Mouse (Mus musculus) limb, embryonic 11.5 days (tissue): ENCODE measurements at regions not wholly inside any gene's neighbourhood (a gene's known extent, or its start where the extent isn't known, plus 50 kb on each side); places are given as distances from the start of the nearest gene placed in this dataset.

Experiments
- ATAC-seq: fragments of 200-750 bp; cut with Nextera tagmentation; 2 replicates; pipeline ENCODE4 v1.8.0; 2017; ENCODE audit warnings: low read depth; ENCODE audit not compliant: insufficient number of reproducible peaks, low FRiP score, low TSS enrichment
- DNase-seq: peaks from one replicate; pipeline ENCODE4 v3.0.0-alpha.2; 2015; ENCODE audit warnings: low spot score
- H3K27ac ChIP-seq: fragments of 300-500 bp; sonication (generic); replicated peaks from 2 replicates; pipeline ENCODE4 v1.5.1; 2014; ENCODE audit warnings: low read depth, mild to moderate bottlenecking, low read length
- H3K27me3 ChIP-seq: fragments of 300-500 bp; sonication (generic); 2 replicates; pipeline ENCODE4 v1.6.1; 2014; ENCODE audit warnings: mild to moderate bottlenecking, low read length, mixed read lengths; ENCODE audit not compliant: control insufficient read depth, insufficient read depth
- H3K36me3 ChIP-seq: fragments of 300-500 bp; sonication (generic); 2 replicates; pipeline ENCODE4 v1.6.1; 2014; ENCODE audit warnings: mild to moderate bottlenecking, low read length, moderate library complexity, mixed read lengths; ENCODE audit not compliant: control insufficient read depth, insufficient read depth
- H3K4me1 ChIP-seq: fragments of 300-500 bp; sonication (generic); 2 replicates; pipeline ENCODE4 v1.6.1; 2014; ENCODE audit warnings: low read length, mixed read lengths; ENCODE audit not compliant: control insufficient read depth, insufficient read depth
- H3K4me2 ChIP-seq: fragments of 300-500 bp; sonication (generic); 2 replicates; pipeline ENCODE4 v1.6.1; 2014; ENCODE audit warnings: low read depth, mild to moderate bottlenecking, moderate library complexity; ENCODE audit not compliant: severe bottlenecking
- H3K4me3 ChIP-seq: fragments of 300-500 bp; sonication (generic); 2 replicates; pipeline ENCODE4 v1.5.1; 2014; ENCODE audit warnings: low read depth, low read length
- H3K9ac ChIP-seq: fragments of 300-500 bp; sonication (generic); 2 replicates; pipeline ENCODE4 v1.6.1; 2014; ENCODE audit warnings: mild to moderate bottlenecking, low read length
- H3K9me3 ChIP-seq: fragments of 300-500 bp; sonication (generic); 2 replicates; pipeline ENCODE4 v1.6.1; 2016; ENCODE audit warnings: low read length; ENCODE audit not compliant: control insufficient read depth
- WGBS: fragments of 180-500 bp; shearing (Covaris S2); extraction: QIAGEN DNeasy Blood & Tissue Kit; methylation state at CpG from one replicate; pipeline ENCODE4 v1.1.7; 2014; 5-methylcytosine and 5-hydroxymethylcytosine counted together

GRCm38 (mm10) chr15:61503436-61503835 lies 580.6 kb upstream of the A1bg start:
- H3K4me3 ChIP-seq = no peak overlapping the region
- no peak overlapping the region for H3K9ac ChIP-seq
- H3K9me3 ChIP-seq = no peaks in the 10 kb centered on the region
- no peaks in the 10 kb centered on the region for H3K27me3 ChIP-seq
- H3K36me3 ChIP-seq = no peaks in the 10 kb centered on the region
- WGBS = 90% methylated on average over 7 of the region's 7 CpGs
- H3K27ac ChIP-seq = no peak overlapping the region
- H3K4me1 ChIP-seq = no peaks in the 10 kb centered on the region
- ATAC-seq (no peak), DNase-seq (no peak)
- H3K4me2 ChIP-seq = no peak overlapping the region

GRCm38 (mm10) chr15:61489731-61490130 lies 566.9 kb upstream of the A1bg start:
- H3K36me3 ChIP-seq = no peaks in the 10 kb centered on the region
- no peaks in the 10 kb centered on the region for H3K9me3 ChIP-seq
- no peaks in the 10 kb centered on the region for H3K4me1 ChIP-seq
- 82% methylated on average over 4 of the region's 4 CpGs for WGBS
- H3K4me3 ChIP-seq = no peak overlapping the region
- H3K27me3 ChIP-seq = no peaks in the 10 kb centered on the region
- H3K27ac ChIP-seq = no peak overlapping the region
- H3K9ac ChIP-seq = no peak overlapping the region
- no peak overlapping the region for H3K4me2 ChIP-seq
- DNase-seq (no peak), ATAC-seq (no peak)

- Histone ChIP-seq H3K27ac (no peak overlapping the region), H3K4me2 (no peak overlapping the region), H3K9ac (no peak overlapping the region), H3K36me3 (no peaks in the 10 kb centered on the region), H3K4me3 (no peak overlapping the region), H3K9me3 (no peaks in the 10 kb centered on the region), H3K27me3 (no peaks in the 10 kb centered on the region), H3K4me1 (no peaks in the 10 kb centered on the region)
- no peak for ATAC-seq
- 85% methylated on average over 7 of the region's 7 CpGs for WGBS
- DNase-seq = no peak
These were observed 559.0 kb upstream of the A1bg start for GRCm38 (mm10) chr15:61481861-61482260.

- no peaks in the 10 kb centered on the region for H3K9me3 ChIP-seq
- no peaks in the 10 kb centered on the region for H3K4me1 ChIP-seq
- ATAC-seq (no peak), DNase-seq (no peak)
- H3K36me3 ChIP-seq = no peaks in the 10 kb centered on the region
- WGBS = 60% methylated on average over 1 of the region's 1 CpGs
- no peak overlapping the region for H3K4me3 ChIP-seq
- H3K27me3 ChIP-seq = no peaks in the 10 kb centered on the region
- H3K9ac ChIP-seq = no peak overlapping the region
- no peak overlapping the region for H3K27ac ChIP-seq
- H3K4me2 ChIP-seq = no peak overlapping the region
These were observed 551.1 kb upstream of the A1bg start for GRCm38 (mm10) chr15:61473900-61474299.

- DNase-seq (no peak), ATAC-seq (no peak)
- no peaks in the 10 kb centered on the region for H3K9me3 ChIP-seq
- no peak overlapping the region for H3K9ac ChIP-seq
- H3K27me3 ChIP-seq = no peaks in the 10 kb centered on the region
- H3K4me3 ChIP-seq = no peak overlapping the region
- H3K36me3 ChIP-seq = no peaks in the 10 kb centered on the region
- no peak overlapping the region for H3K4me2 ChIP-seq
- no peak overlapping the region for H3K27ac ChIP-seq
- WGBS = 90% methylated on average over 5 of the region's 5 CpGs
- no peaks in the 10 kb centered on the region for H3K4me1 ChIP-seq
These were observed 532.2 kb upstream of the A1bg start for GRCm38 (mm10) chr15:61455042-61455441.

GRCm38 (mm10) chr15:61454350-61454671 lies 531.5 kb upstream of the A1bg start:
- ATAC-seq (no peak), DNase-seq (no peak)
- Histone ChIP-seq H3K27me3 (no peaks in the 10 kb centered on the region), H3K4me2 (no peak overlapping the region), H3K4me3 (no peak overlapping the region), H3K36me3 (no peaks in the 10 kb centered on the region), H3K9ac (no peak overlapping the region), H3K27ac (no peak overlapping the region), H3K4me1 (no peaks in the 10 kb centered on the region), H3K9me3 (no peaks in the 10 kb centered on the region)
- WGBS = 86% methylated on average over 1 of the region's 1 CpGs

- Histone ChIP-seq H3K4me1 (no peaks in the 10 kb centered on the region), H3K9ac (no peak overlapping the region), H3K9me3 (no peaks in the 10 kb centered on the region), H3K27me3 (no peaks in the 10 kb centered on the region), H3K36me3 (no peaks in the 10 kb centered on the region), H3K4me2 (no peak overlapping the region), H3K27ac (no peak overlapping the region), H3K4me3 (no peak overlapping the region)
- 80% methylated on average over 5 of the region's 5 CpGs for WGBS
- ATAC-seq = no peak
- no peak for DNase-seq
These were observed 531.0 kb upstream of the A1bg start for GRCm38 (mm10) chr15:61453656-61454349.

GRCm38 (mm10) chr15:61450217-61450616 lies 527.4 kb upstream of the A1bg start:
- ATAC-seq = no peak

GRCm38 (mm10) chr15:61448482-61448881 lies 525.7 kb upstream of the A1bg start:
- 91% methylated on average over 2 of the region's 2 CpGs for WGBS
- H3K4me2 ChIP-seq = no peak overlapping the region
- H3K27me3 ChIP-seq = no peaks in the 10 kb centered on the region
- ATAC-seq = no peak
- no peak overlapping the region for H3K9ac ChIP-seq
- H3K36me3 ChIP-seq = no peaks in the 10 kb centered on the region
- H3K27ac ChIP-seq = no peak overlapping the region
- H3K4me1 ChIP-seq = no peaks in the 10 kb centered on the region
- H3K9me3 ChIP-seq = no peaks in the 10 kb centered on the region
- no peak overlapping the region for H3K4me3 ChIP-seq
- no peak for DNase-seq

More at GRCm38 (mm10) chr15:61450217-61450616, 527.4 kb upstream of the A1bg start:
- Histone ChIP-seq H3K4me1 (no peaks in the 10 kb centered on the region), H3K27ac (no peak overlapping the region), H3K9ac (no peak overlapping the region), H3K4me3 (no peak overlapping the region), H3K27me3 (no peaks in the 10 kb centered on the region), H3K36me3 (no peaks in the 10 kb centered on the region), H3K4me2 (no peak overlapping the region), H3K9me3 (no peaks in the 10 kb centered on the region)
- no peak for DNase-seq
- 8% methylated on average over 3 of the region's 3 CpGs for WGBS
